Mouse (Mus musculus): ENCODE data around the gene Cenpu. TPM values are rescaled to one million over a fixed set of nuclear protein-coding genes. Genes with fewer than 3 reads are reported as not detected.

Gene Cenpu
- polyA plus RNA-seq (2016; fragmentation: Nextera tagmentation; extraction: Ambion mirVana), result 30.2 and 30.5 TPM in 2 replicates

DNA sequence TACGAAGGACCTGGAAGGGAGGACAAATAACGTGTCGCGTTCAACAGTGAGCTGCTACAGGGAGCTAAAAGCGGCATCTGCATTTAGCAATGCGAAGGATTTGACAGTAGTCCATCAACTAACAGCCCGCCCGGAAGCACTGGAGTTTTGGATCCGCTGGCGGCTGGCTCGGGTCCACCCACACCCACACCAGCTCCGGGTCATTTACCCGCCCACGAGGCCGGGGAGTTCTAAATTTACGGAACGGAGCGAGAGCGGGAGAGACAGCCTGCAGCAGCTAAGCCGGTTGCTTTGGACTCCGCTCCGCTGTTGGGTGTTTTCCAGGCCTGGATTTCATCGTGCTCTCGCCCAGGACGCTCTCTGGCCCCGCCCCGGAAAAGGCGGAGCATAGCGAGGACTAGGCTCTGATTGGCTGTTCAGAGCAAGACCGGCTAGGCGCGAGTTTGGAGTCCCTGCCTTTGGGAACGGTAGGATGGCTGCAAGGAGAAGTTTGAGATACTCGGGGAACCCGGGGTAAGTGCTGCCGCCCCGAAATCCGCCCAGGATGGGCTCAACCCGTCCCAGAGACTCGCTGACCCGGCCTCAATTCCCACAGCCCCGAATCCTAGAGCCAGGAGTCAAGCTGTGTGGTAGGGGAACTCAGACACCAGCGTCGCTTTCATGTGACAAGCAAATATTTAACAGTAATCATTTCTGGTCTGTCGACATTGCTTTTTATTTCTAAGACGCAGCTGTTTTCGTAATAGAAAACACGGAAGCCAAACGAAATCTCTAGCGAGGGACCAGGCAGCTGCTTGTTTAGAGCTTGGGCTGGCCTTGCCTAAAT, at the start of gene Cenpu:
Gene Cenpu, plus strand, starts transcription at position 414 of the 826 bp plus-strand sequence.
- Histone ChIP-seq H3K36me3 (peaks cover 20% of the 10 kb centered on the region), H3K4me3 (peak within 1 kb of the TSS; percentile 78), H3K27ac (replicated peaks) (peak within 1 kb of the TSS; percentile 83), H3K9me3 (replicated peaks) (no peaks in the 10 kb centered on the region), H3K27me3 (ENCODE audit: low read depth, poor library complexity, severe bottlenecking) (no peaks in the 10 kb centered on the region), H3K4me1 (peaks cover 15% of the 10 kb centered on the region)
- DNase-seq (ENCODE audit: low spot score), result peak; percentile 99
- under 1% methylated on average over 50 of the region's 50 CpGs for WGBS

GRCm38 (mm10) chr8:46502333-46503071, 49.3 kb upstream of the Cenpu start:
- Histone ChIP-seq H3K4me1 (peaks cover 18% of the 10 kb centered on the region), H3K9me3 (replicated peaks) (no peaks in the 10 kb centered on the region), H3K4me3 (peak overlapping the region; percentile 41), H3K27ac (replicated peaks) (no peak overlapping the region), H3K36me3 (no peaks in the 10 kb centered on the region), H3K27me3 (ENCODE audit: low read depth, poor library complexity, severe bottlenecking) (peaks cover 11% of the 10 kb centered on the region; the same call in 1 of the 2 replicates)
- WGBS, result 19% methylated on average over 19 of the region's 19 CpGs
- no peak for DNase-seq (ENCODE audit: low spot score)

GRCm38 (mm10) chr8:46503072-46503695, 48.6 kb upstream of the Cenpu start:
- DNase-seq (ENCODE audit: low spot score), result no peak
- H3K9me3 ChIP-seq (replicated peaks), result no peaks in the 10 kb centered on the region
- H3K27me3 ChIP-seq (ENCODE audit: low read depth, poor library complexity, severe bottlenecking), result peaks cover 11% of the 10 kb centered on the region; the same call in 1 of the 2 replicates
- WGBS, result 82% methylated on average over 12 of the region's 12 CpGs
- H3K4me1 ChIP-seq, result peaks cover 18% of the 10 kb centered on the region
- no peaks in the 10 kb centered on the region for H3K36me3 ChIP-seq
- no peak overlapping the region for H3K27ac ChIP-seq (replicated peaks)
- H3K4me3 ChIP-seq, result peak overlapping the region; percentile 41; the same call in 1 of the 2 replicates

GRCm38 (mm10) chr8:46504196-46504595, 47.6 kb upstream of the Cenpu start:
- no peak for DNase-seq (ENCODE audit: low spot score)
- Histone ChIP-seq H3K27me3 (ENCODE audit: low read depth, poor library complexity, severe bottlenecking) (peaks cover 11% of the 10 kb centered on the region; the same call in 1 of the 2 replicates), H3K27ac (replicated peaks) (no peak overlapping the region), H3K4me1 (peaks cover 17% of the 10 kb centered on the region), H3K36me3 (no peaks in the 10 kb centered on the region), H3K4me3 (no peak overlapping the region), H3K9me3 (replicated peaks) (no peaks in the 10 kb centered on the region)
- WGBS, result 64% methylated on average over 3 of the region's 3 CpGs

DNA sequence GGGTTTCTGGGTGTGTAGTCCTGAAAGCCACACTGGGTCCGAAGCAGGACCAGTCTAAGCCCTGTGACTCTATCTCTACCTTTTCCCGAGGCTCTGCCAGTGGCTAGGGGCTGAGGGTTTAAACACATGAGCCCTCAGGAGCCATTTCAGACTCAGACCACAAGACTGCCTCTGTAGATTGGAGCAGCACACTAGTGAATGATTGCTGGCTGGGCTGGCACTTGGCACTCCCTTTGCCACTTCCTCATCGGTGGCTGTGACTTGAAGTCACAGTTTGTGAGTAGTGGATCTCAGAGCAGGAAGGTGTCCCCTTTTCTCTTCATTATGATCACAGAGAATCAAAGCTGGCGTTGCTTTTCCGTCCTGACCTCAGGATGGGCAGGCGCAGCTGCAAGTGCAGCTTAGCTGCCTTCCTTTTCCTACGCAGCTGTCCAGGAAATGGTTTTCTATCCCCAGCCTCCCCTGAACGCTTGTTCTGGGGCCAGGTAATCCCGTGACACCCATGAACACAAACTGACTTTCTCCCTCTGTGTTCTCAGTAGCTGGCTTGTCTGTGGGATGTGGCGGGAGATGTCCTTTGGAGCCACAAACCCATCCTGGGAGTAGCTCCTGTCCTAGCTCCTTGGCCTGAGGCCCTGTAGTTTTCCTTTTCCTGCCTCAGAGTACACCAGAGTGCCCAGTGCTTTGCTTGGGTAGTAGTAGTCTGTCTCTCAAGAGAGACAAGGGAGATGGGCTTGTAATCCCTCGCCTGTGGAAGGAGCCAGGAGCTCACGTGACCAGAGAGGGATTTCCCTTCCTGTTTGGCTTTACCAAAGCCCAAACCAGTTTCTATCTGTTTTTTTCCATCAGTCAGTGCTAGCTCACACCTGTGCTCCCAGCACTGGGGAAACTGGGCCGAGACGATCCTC, 43.1 kb upstream of the Cenpu start:
- H3K4me3 ChIP-seq, result no peak overlapping the region
- WGBS, result 82% methylated on average over 14 of the region's 14 CpGs
- no peak for DNase-seq (ENCODE audit: low spot score)
- H3K4me1 ChIP-seq, result no peaks in the 10 kb centered on the region
- no peaks in the 10 kb centered on the region for H3K36me3 ChIP-seq
- no peaks in the 10 kb centered on the region for H3K27me3 ChIP-seq (ENCODE audit: low read depth, poor library complexity, severe bottlenecking)
- H3K9me3 ChIP-seq (replicated peaks), result no peaks in the 10 kb centered on the region
- no peak overlapping the region for H3K27ac ChIP-seq (replicated peaks)

GRCm38 (mm10) chr8:46509474-46509873, 42.4 kb upstream of the Cenpu start:
- Histone ChIP-seq H3K9me3 (replicated peaks) (no peaks in the 10 kb centered on the region), H3K36me3 (no peaks in the 10 kb centered on the region), H3K27me3 (ENCODE audit: low read depth, poor library complexity, severe bottlenecking) (no peaks in the 10 kb centered on the region), H3K27ac (replicated peaks) (no peak overlapping the region), H3K4me1 (no peaks in the 10 kb centered on the region), H3K4me3 (no peak overlapping the region)
- 90% methylated on average over 3 of the region's 3 CpGs for WGBS
- no peak for DNase-seq (ENCODE audit: low spot score)

- Histone ChIP-seq H3K4me3 (no peak overlapping the region), H3K36me3 (no peaks in the 10 kb centered on the region), H3K27me3 (ENCODE audit: low read depth, poor library complexity, severe bottlenecking) (no peaks in the 10 kb centered on the region), H3K9me3 (replicated peaks) (no peaks in the 10 kb centered on the region), H3K4me1 (no peaks in the 10 kb centered on the region), H3K27ac (replicated peaks) (no peak overlapping the region)
- DNase-seq (ENCODE audit: low spot score), result no peak
- 81% methylated on average over 9 of the region's 9 CpGs for WGBS
Observed at GRCm38 (mm10) chr8:46511336-46511735, 40.5 kb upstream of the Cenpu start.

GRCm38 (mm10) chr8:46512538-46512937, 39.3 kb upstream of the Cenpu start:
- no peak for DNase-seq (ENCODE audit: low spot score)
- WGBS, result 80% methylated on average over 8 of the region's 8 CpGs
- H3K4me3 ChIP-seq, result no peak overlapping the region
- no peaks in the 10 kb centered on the region for H3K9me3 ChIP-seq (replicated peaks)
- H3K4me1 ChIP-seq, result no peaks in the 10 kb centered on the region
- H3K36me3 ChIP-seq, result no peaks in the 10 kb centered on the region
- H3K27ac ChIP-seq (replicated peaks), result no peak overlapping the region
- H3K27me3 ChIP-seq (ENCODE audit: low read depth, poor library complexity, severe bottlenecking), result no peaks in the 10 kb centered on the region

DNA sequence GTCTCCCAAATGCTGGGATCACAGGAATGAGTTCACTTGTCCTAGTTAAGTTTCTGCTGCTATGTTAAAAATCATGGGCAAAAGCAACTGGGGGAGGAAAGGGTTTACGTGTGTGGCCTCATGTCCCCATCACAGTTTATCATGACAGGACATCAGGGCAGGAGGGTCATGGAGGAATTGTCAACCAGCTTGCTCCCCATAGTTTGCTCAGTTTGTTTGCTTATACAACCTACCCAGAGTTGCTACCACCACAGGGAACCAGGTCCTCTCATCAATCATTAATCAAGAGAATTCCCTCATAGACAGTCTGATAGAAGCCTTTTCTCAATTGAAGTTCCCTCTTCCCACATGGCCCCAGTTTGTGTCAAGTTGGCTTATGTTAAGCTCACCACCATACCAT, 37.8 kb upstream of the Cenpu start:
- Histone ChIP-seq H3K9me3 (replicated peaks) (no peaks in the 10 kb centered on the region), H3K4me3 (no peak overlapping the region), H3K27ac (replicated peaks) (no peak overlapping the region), H3K27me3 (ENCODE audit: low read depth, poor library complexity, severe bottlenecking) (no peaks in the 10 kb centered on the region), H3K36me3 (no peaks in the 10 kb centered on the region), H3K4me1 (no peaks in the 10 kb centered on the region)
- DNase-seq (ENCODE audit: low spot score), result no peak
- WGBS, result 97% methylated on average over 1 of the region's 1 CpGs

GRCm38 (mm10) chr8:46520667-46521066, 31.2 kb upstream of the Cenpu start:
- Histone ChIP-seq H3K9me3 (replicated peaks) (no peaks in the 10 kb centered on the region), H3K27ac (replicated peaks) (no peak overlapping the region), H3K4me1 (no peaks in the 10 kb centered on the region), H3K4me3 (no peak overlapping the region), H3K27me3 (ENCODE audit: low read depth, poor library complexity, severe bottlenecking) (no peaks in the 10 kb centered on the region), H3K36me3 (no peaks in the 10 kb centered on the region)
- WGBS, result 91% methylated on average over 6 of the region's 6 CpGs
- DNase-seq (ENCODE audit: low spot score), result no peak

DNA sequence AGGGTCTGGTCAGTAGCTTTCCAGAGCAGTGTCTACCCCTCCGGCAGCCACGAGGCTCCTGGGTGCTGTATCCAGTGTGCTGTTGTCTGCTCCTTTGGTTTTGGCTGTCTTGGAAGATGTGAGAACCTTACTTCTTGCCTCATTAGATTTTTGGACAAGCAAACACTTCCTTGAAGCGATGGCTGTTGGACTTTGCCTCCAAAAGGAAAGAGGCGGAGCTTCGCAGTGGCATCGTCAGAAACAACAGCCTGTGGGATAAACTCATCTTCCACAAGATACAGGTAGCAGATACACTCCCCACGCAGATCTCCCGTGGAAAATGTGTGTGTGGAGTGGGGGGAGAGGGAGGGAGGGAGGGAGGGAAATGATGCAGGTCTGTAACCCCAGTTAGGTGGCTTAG, 25.7 kb upstream of the Cenpu start:
- Histone ChIP-seq H3K9me3 (replicated peaks) (no peaks in the 10 kb centered on the region), H3K4me3 (no peak overlapping the region), H3K4me1 (no peaks in the 10 kb centered on the region), H3K27me3 (ENCODE audit: low read depth, poor library complexity, severe bottlenecking) (no peaks in the 10 kb centered on the region), H3K27ac (replicated peaks) (no peak overlapping the region), H3K36me3 (no peaks in the 10 kb centered on the region)
- DNase-seq (ENCODE audit: low spot score), result no peak
- 89% methylated on average over 8 of the region's 8 CpGs for WGBS

DNA sequence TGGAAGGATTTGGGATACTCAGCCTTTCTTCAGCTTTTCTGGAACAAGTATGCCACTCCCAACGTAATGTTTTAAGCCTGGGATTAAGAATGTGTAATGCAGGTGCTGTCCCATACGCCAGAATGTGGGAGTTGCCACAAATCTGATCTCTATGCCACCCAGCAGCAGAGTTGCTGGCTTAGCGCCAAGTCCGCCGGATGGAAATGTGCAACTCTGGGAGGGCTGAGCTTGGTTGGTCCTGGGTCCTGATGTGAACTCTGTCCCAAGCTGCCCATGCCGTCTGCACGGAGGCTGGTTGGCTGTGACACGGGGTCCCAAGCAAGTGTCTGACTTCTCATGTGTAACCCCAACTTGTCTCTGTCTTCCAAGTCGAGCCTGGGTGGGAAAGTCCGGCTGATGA, 25.0 kb upstream of the Cenpu start:
- Histone ChIP-seq H3K27ac (replicated peaks) (no peak overlapping the region), H3K9me3 (replicated peaks) (no peaks in the 10 kb centered on the region), H3K27me3 (ENCODE audit: low read depth, poor library complexity, severe bottlenecking) (no peaks in the 10 kb centered on the region), H3K4me1 (no peaks in the 10 kb centered on the region), H3K4me3 (no peak overlapping the region), H3K36me3 (no peaks in the 10 kb centered on the region)
- 93% methylated on average over 10 of the region's 10 CpGs for WGBS
- no peak for DNase-seq (ENCODE audit: low spot score)

Data from midbrain, embryonic 10.5 days (tissue).